Mouse (Mus musculus): ENCODE results near the gene Kcna10.

DNA sequence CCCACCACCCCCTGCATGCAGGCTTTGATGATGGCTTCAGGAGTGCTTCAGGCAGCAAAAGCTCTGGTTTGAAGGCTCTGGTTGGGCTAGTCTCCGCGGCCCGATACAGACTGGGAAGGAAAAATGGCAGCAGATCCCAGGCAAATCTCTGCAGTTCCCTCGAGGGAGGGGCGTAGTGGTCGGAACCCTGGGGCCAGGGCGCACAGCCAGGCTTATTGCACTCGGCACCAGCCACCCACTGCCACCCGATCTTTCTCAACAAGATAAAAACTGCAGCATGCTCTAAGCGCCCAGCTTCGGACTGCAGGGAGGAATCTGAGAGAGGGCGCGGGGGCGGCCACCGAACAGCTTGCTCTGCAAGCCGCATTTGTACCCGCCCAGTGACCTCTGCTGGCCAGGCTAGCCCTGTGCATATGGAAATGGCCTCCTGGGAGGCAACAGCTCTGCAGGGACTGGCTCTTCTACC, 23.0 kb upstream of the Kcna10 start:
- no peak for TF ChIP-seq CTCF (IDR thresholded peaks at IDR 0.05; ENCODE audit: control insufficient read depth, insufficient read depth, insufficient read length)
- no peak for TF ChIP-seq USF1 (IDR thresholded peaks at IDR 0.05; ENCODE audit: low read depth)
- no peak for TF ChIP-seq MAX (IDR thresholded peaks at IDR 0.05)
- no peak for TF ChIP-seq CEBPB (IDR thresholded peaks at IDR 0.05; ENCODE audit: low read depth)
- no peak for TF ChIP-seq MYOD1 (IDR thresholded peaks at IDR 0.05; ENCODE audit: control insufficient read depth, insufficient read length, low read depth)
